29 mouse cellular contexts compared by ENCODE assay signal in genomic region chr2:61732802-61733486, GRCm38 (mm10). TPM values are rescaled to one million over a fixed set of nuclear protein-coding genes. Genes with fewer than 3 reads are reported as not detected.
DNase-seq lines count a peak whose midpoint lies in the region; ATAC-seq lines count a peak whose summit lies in the region.
"Had no signal": no experiment of that assay in that cellular context is flagged by ENCODE, and none has a peak within 500 bp of the region (broad histone marks: within the 10 kb centered on the region; RNA-seq: fewer than 3 reads in every experiment).

No protein-coding gene starts in this region.

- no peaks in the 10 kb centered on the region for H3K9me3 ChIP-seq in neural tube, embryonic 13.5 days
- H3K9me3 ChIP-seq: embryonic facial prominence, embryonic 15.5 days; heart, embryonic 12.5 days; hindbrain, embryonic 10.5 days; intestine, embryonic 15.5 days; limb, embryonic 15.5 days; midbrain, embryonic 15.5 days had no signal

- no peaks in the 10 kb centered on the region for H3K27me3 ChIP-seq in neural tube, embryonic 13.5 days
- H3K27me3 ChIP-seq: embryonic facial prominence, embryonic 15.5 days; heart, embryonic 12.5 days; intestine, embryonic 15.5 days; limb, embryonic 15.5 days; midbrain, embryonic 15.5 days had no signal

- H3K4me2 ChIP-seq in neural tube, embryonic 13.5 days = no peak overlapping the region
- H3K4me2 ChIP-seq: embryonic facial prominence, embryonic 15.5 days; heart, embryonic 12.5 days; intestine, embryonic 15.5 days; limb, embryonic 15.5 days; lung, embryonic 14.5 days; midbrain, embryonic 15.5 days had no signal

- H3K36me3 ChIP-seq in neural tube, embryonic 13.5 days = 0 out of 2 replicates have a peak, but pooled peaks cover 6% of the 10 kb centered on the region
- H3K36me3 ChIP-seq: embryonic facial prominence, embryonic 15.5 days; intestine, embryonic 15.5 days; midbrain, embryonic 15.5 days had no signal

- 65% methylated on average over 11 of the region's 11 CpGs for WGBS in neural tube, embryonic 13.5 days

- peaks cover 6% of the 10 kb centered on the region; the same call in 1 of the 2 replicates for H3K4me1 ChIP-seq in neural tube, embryonic 13.5 days (replicated peaks)
- H3K4me1 ChIP-seq: embryonic facial prominence, embryonic 15.5 days; heart, embryonic 12.5 days; hindbrain, embryonic 10.5 days; intestine, embryonic 15.5 days; limb, embryonic 15.5 days had no signal

- no peak overlapping the region for H3K4me3 ChIP-seq in neural tube, embryonic 13.5 days
- H3K4me3 ChIP-seq: embryonic facial prominence, embryonic 15.5 days; heart, embryonic 12.5 days; hindbrain, embryonic 10.5 days; intestine, embryonic 15.5 days; left cerebral cortex, adult 2 months; limb, embryonic 15.5 days; midbrain, embryonic 15.5 days; myocyte had no signal

- peak; percentile 20 to 50 for DNase-seq in cerebellum, postnatal 10 days
- DNase-seq in cerebellum, postnatal 25 days = no peak
- no peak for DNase-seq in neural tube, embryonic 10.5 days (ENCODE audit: extremely low spot score, low spot score)
- peak; percentile 26 for DNase-seq in layer of hippocampus, adult 9-10 months (ENCODE audit: low spot score)
- DNase-seq in kidney, adult 18-20 months = no peak
- DNase-seq in urinary bladder, postnatal 4 days (ENCODE audit: low spot score in 2 of 2) = no peak
- DNase-seq: adrenal gland, adult 8-10 months; cerebellum, adult 8-10 months; gastrocnemius, postnatal 14 days; heart, adult 11 months; heart, postnatal 10 days; kidney, adult 9 months; kidney, postnatal 25 days; lung, embryonic 14.5 days; retina, postnatal 1 day; right cerebral cortex, postnatal 4 days; thymus, postnatal 25 days had no signal

- peak overlapping the region; percentile 59; the same call in 1 of the 2 replicates for H3K27ac ChIP-seq in neural tube, embryonic 13.5 days (replicated peaks)
- H3K27ac ChIP-seq: embryonic facial prominence, embryonic 15.5 days; hindbrain, embryonic 10.5 days; intestine, embryonic 15.5 days; left cerebral cortex, adult 2 months; limb, embryonic 15.5 days; liver, embryonic 14.5 days; midbrain, embryonic 15.5 days had no signal

- ATAC-seq in neural tube, embryonic 13.5 days (ENCODE audit: low read depth) = no peak
- ATAC-seq: activated CD4-positive, CD25-positive, alpha-beta regulatory T cell, adult 4 months; hindbrain, embryonic 16.5 days; intestine, embryonic 15.5 days; midbrain, embryonic 15.5 days had no signal

- no peak overlapping the region for H3K9ac ChIP-seq in neural tube, embryonic 13.5 days
- H3K9ac ChIP-seq: embryonic facial prominence, embryonic 15.5 days; heart, embryonic 12.5 days; intestine, embryonic 15.5 days; limb, embryonic 15.5 days; liver, embryonic 14.5 days; lung, embryonic 14.5 days; midbrain, embryonic 15.5 days had no signal

RNA-seq across cellular contexts. Expression of gene Psmd14, which starts 21.4 kb away (rescaled TPM):
- polyA plus RNA-seq in neural tube, embryonic 13.5 days (2015; fragmentation: Nextera tagmentation; extraction: Ambion mirVana) = 212 and 225 TPM in 2 replicates

Comparison
In these comparisons a context has a peak if more than half of its experiments do, and no peak if none do; other contexts are left out.
1. DNase-seq: peak in cerebellum, postnatal 10 days (2 of 2) and layer of hippocampus, adult 9-10 months (single experiment); none in cerebellum, postnatal 25 days (0 of 2), neural tube, embryonic 10.5 days (single experiment), kidney, adult 18-20 months (single experiment) and urinary bladder, postnatal 4 days (0 of 2).